Mouse (Mus musculus) C2C12 (cell line): Measurements from ENCODE around the gene Pde1b.

Experiments used
- CTCF ChIP-seq: IDR thresholded peaks from one replicate; pipeline ENCODE4 v1.5.1; 2011; ENCODE audit not compliant: control insufficient read depth, insufficient read depth, insufficient read length
- FOSL1 ChIP-seq: IDR thresholded peaks from one replicate; pipeline ENCODE4 v1.8.0; 2011; ENCODE audit warnings: mild to moderate bottlenecking, low read length; ENCODE audit not compliant: poor library complexity, insufficient read depth, severe bottlenecking
- MAX ChIP-seq: IDR thresholded peaks from one replicate; pipeline ENCODE4 v1.6.1; 2011; ENCODE audit warnings: mild to moderate bottlenecking, control low read depth

DNA sequence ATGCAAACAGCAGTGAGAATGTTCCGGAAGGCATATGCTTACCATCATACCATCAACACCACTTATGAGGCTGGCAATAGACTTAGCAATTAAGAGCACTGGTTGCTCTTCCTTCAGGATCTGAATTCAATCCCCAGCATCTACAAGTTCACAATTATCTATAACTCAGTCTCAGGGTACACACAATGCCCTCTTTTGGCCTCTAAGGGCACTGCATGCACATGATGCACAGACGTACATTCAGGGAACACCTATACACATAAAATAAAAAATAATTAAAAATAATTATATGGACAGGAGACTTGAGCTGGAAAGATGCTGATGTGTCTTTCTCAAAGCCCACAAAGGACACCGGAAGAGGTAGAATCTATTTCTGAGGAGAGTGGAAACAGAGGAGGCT is 45.1 kb downstream of the Pde1b start:
- no peak for TF ChIP-seq CTCF
- TF ChIP-seq FOSL1: no peak
- no peak for TF ChIP-seq MAX
